Mouse (Mus musculus) bone marrow macrophage, adult 2 months (primary cell): ENCODE measurements around the gene Cdh22.

Experiments used
- CTCF ChIP-seq: IDR thresholded peaks from 2 replicates; pipeline ENCODE4 v1.5.1; 2012; ENCODE audit warnings: low read depth, mild to moderate bottlenecking, low read length, moderate library complexity
- POLR2A ChIP-seq: IDR thresholded peaks from 2 replicates; pipeline ENCODE4 v1.6.1; 2012; ENCODE audit warnings: mild to moderate bottlenecking, low read depth, low read length, borderline replicate concordance

GRCm38 (mm10) chr2:165243122-165243720, 8.6 kb upstream of the Cdh22 start:
- no peak for TF ChIP-seq CTCF
- TF ChIP-seq POLR2A, result no peak
